Mouse (Mus musculus) c-Kit-positive CD71-positive TER-119-negative erythroid progenitor cells, embryonic 14.5 days (primary cell): ENCODE data around the gene Dkk2.

Experiments
- DNase-seq: peaks from one replicate; pipeline ENCODE4 v3.0.0-alpha.2; 2013; ENCODE audit warnings: low read depth

Gene Dkk2

GRCm38 (mm10) chr3:132125227-132125740 is 40.2 kb downstream of the Dkk2 start:
- DNase-seq: no peak

- DNase-seq: no peak
Measured at GRCm38 (mm10) chr3:132129730-132130274, 44.7 kb downstream of the Dkk2 start.

- DNase-seq: no peak
Measured at GRCm38 (mm10) chr3:132130781-132131180, 45.7 kb downstream of the Dkk2 start.

GRCm38 (mm10) chr3:132131939-132132338 is 46.8 kb downstream of the Dkk2 start:
- no peak for DNase-seq

GRCm38 (mm10) chr3:132134502-132134901 is 49.4 kb downstream of the Dkk2 start:
- no peak for DNase-seq

- DNase-seq: no peak
Measured at GRCm38 (mm10) chr3:132137802-132138378, 52.8 kb downstream of the Dkk2 start.

GRCm38 (mm10) chr3:132141031-132141430 is 55.9 kb downstream of the Dkk2 start:
- no peak for DNase-seq

GRCm38 (mm10) chr3:132149446-132150025 is 64.4 kb downstream of the Dkk2 start:
- no peak for DNase-seq

GRCm38 (mm10) chr3:132158817-132159216 is 73.7 kb downstream of the Dkk2 start:
- no peak for DNase-seq

GRCm38 (mm10) chr3:132168911-132169310 is 83.8 kb downstream of the Dkk2 start:
- DNase-seq: no peak

GRCm38 (mm10) chr3:132186888-132187552 is 101.9 kb downstream of the Dkk2 start:
- DNase-seq: no peak

GRCm38 (mm10) chr3:132201950-132202349 is 116.9 kb downstream of the Dkk2 start:
- no peak for DNase-seq

GRCm38 (mm10) chr3:132202665-132203064 is 117.6 kb downstream of the Dkk2 start:
- DNase-seq: no peak

GRCm38 (mm10) chr3:132207469-132207868 is 122.4 kb downstream of the Dkk2 start:
- DNase-seq: no peak

GRCm38 (mm10) chr3:132211260-132211659 is 126.2 kb downstream of the Dkk2 start:
- no peak for DNase-seq

GRCm38 (mm10) chr3:132219977-132220487 is 134.9 kb downstream of the Dkk2 start:
- DNase-seq: no peak

- DNase-seq: no peak
Measured at GRCm38 (mm10) chr3:132227622-132228021, 142.5 kb downstream of the Dkk2 start.
